Mouse (Mus musculus) urinary bladder, adult 18-20 months (tissue): ENCODE results near the gene Prl8a9.

ENCODE experiments used
- DNase-seq, 2 experiments: peaks; one replicate each; pipeline ENCODE4 v3.0.0; 2022; ENCODE audit warnings: low spot score in 2 of 2, mixed read lengths in 2 of 2

Prl8a9 gene

DNA sequence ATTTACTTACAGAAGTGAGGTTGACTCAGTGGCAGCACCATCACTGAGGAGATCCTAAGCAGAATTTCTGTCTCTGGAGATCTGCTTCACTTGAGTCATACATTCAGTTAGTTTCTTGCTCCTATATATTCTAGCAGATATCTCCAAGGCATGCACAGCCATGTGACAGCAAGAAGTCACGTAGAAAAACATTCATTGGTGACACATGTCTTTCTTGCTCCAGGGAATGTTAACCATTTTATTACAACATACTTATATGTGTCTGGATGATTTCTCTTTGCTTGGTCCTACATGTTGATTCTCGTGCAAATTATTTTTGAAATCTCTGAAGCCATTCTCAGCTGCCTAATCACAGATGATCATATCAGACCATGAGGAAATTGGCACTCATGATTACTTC, at the start of gene Prl8a9:
Gene Prl8a9 (minus strand): TSS at position 101 of the 400 bp plus-strand sequence.
- no peak for DNase-seq

- no peak for DNase-seq
Measured at GRCm38 (mm10) chr13:27610482-27610881, 46.1 kb upstream of the Prl8a9 start, which contains the start of gene Prl7b1. Prl7b1 (minus strand) TSS chr13:27610582.

DNA sequence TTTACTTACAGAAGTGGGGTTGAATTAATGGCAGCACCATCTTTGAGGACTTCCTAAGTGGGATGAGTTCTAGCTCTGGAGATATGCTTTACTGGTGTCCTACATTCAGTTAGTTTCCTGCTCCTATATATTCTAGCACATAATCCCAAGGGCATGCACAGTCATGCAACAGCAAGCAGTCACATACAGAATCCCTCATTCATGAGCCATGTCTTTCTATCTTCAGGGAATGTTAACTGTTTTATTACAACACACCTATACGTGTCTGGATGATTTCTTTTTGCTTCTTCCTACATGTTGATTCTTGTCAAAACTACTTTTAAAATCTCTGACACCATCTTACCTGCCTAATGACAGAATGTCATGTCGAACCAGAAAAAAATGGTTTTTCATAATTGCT, 17.7 kb upstream of the Prl8a9 start, which contains the start of gene Prl8a1:
Gene Prl8a1 (minus strand): TSS at position 101 of the 400 bp plus-strand sequence.
- no peak for DNase-seq

- no peak for DNase-seq
Measured at GRCm38 (mm10) chr13:27553336-27553735, 11.1 kb downstream of the Prl8a9 start.

DNA sequence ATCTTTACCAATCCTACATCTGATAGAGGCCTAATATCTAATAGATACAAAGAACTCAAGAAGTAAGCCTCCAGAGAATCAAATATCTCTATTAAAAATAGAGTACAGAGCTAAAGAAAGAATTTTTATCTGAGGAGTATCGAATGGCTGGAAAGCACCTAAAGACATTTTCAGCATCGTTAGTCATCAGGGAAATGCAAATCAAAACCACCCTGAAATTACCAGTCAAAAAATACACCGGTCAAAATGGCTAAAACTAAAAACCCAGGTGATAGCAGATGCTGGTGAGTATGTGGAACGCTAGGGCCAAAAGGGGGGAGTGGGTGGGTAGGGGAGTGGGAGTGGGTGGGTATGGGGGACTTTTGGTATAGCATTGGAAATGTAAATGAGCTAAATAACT, 41.2 kb downstream of the Prl8a9 start:
- no peak for DNase-seq

- no peak for DNase-seq
Measured at GRCm38 (mm10) chr13:27513117-27513516, 51.3 kb downstream of the Prl8a9 start, which contains the start of gene Prl8a8. Prl8a8 (minus strand) TSS chr13:27513217.
